Mouse (Mus musculus): ENCODE measurements around the gene Smyd3.

Smyd3 gene

DNA sequence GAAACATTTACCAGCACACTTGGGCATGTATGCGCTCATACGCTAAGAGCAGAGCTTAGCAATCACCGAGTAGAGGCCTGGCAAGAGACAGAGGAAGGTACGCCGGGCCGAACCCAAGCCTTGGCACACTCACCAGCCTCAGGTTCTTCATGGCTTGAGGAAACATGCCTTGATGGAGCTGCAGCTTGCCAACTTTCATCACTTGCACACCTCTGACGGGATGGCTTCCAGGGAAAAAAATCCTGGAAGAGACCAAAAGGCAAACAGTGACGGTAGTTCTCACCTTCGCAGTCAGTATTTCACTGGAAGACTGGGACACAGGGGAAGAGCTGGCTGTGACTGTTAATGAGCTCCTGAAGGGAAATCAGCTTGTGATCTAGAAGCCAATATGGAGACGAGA is 545.8 kb downstream of the Smyd3 start:
- in situ Hi-C loops (cut with MboI) = no loop called here

DNA sequence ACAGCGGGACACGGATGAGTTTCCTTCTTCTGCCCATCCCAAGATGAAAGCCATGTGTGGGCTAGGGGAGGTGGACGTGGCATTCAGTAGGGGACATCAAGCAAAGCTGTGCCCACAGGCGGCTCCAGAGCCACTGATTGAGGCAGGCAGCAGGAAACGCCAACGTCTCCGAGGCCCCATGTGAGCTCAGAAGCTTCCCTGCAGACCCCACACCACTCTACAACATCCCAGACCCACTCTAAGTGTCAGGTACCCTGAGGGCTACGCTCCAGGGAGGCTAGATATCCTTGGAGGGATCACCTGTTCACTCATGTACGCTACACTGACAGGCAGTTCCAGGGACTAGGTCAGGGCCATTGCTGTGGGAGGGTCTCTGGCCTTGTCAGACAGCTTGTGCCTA is 556.2 kb downstream of the Smyd3 start:
- in situ Hi-C loops (cut with MboI) = no loop called here

DNA sequence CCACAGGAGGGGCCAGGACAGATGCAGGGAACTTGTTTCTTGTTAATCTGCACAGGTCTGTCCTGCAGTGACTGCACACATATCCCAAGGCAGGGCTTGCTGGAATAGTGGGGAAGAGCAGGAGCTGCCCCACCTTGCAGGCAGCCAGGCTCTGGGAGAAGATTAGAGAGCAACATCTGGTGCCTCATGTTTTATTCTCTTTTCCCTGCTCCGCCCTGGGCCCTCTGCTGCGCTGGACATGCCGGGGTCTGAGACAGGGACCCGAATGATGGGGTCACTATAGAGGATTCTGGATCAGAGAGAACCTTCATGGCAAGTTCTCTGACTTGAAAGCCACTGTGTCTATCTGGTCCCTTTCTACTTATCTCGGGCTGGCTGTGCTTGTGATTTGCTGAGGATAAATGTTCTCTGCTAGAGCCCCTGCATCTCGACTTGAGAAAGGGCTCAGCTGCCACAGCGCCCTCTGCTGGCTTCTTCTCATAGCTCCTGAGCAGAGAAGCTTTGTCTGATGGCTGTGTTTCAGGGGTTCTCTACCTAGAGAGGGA is 557.8 kb downstream of the Smyd3 start:
- in situ Hi-C loops (cut with MboI) = no loop called here

DNA sequence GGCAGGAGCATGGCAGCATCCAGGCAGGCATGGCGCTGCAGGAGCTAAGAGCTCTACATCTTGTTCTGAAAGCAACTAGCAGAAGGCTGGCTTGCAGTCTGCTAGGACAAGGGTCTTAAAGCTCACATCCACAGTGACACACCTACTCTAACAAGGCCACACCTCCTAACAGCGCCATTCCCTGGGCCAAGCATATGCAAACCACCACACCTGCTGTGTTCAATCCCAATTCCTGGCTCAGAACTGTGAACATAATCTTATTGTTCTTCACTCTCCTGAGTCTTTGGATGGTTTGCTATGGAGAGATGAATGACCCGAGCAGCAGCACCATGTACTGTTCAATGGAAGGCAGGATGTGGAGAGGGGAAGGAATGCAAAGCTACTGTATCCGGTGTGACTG is 559.2 kb downstream of the Smyd3 start:
- in situ Hi-C loops (cut with MboI) = no loop called here

DNA sequence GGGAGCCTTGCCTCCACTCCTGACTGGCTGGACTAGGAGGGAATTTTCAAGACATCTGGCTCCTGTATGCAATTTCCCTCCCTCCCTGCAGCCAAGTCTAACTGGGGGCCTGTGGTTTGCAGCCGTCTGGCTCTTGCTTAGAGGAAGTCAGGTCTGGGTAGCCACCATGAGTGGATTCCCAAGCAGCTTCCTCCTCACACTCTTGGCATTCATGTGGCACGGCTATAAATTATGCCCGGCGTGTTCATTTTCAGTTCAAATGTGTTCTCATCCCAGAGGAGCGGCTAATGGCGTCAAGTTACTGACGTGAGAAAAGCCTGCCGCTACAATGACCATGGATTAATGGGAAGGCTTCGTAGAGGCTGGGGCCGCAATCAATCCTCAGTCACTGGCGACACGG is 564.9 kb downstream of the Smyd3 start:
- in situ Hi-C loops (cut with MboI) = no loop called here

DNA sequence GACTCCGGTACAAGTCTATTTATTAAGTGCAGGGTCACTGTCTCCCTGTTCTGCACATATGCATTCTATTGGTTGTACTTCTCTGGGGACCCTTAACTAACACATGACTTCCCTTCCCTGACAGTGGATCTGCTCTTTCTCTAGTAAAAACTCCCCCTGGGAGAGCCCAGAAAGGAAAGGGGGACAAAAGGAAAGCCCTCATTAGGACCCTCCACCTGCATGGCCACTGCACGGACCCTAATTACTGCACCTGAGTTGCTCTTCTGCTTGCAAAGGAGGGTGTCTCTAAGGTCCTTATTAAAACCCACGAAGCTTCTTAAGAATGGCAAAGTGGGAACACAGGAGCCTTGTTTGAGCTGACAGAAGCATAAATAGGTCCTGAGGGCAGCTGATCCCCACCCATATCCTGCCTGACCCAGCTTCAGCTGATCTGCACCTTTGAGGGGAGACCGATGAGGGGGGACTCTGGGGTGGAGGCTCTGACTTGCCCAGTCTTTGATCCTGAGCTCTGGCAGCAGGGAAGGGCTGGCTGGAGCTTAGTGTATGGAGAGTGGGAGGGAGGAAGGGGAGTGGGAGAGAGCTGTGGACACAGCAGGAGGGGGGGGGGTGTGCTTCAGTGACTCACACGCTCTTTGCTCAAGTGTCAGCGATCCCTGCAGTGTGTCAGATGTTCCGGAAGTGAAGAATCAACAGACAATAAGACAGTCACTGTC is 575.4 kb downstream of the Smyd3 start:
- in situ Hi-C loops (cut with MboI) = no loop called here

DNA sequence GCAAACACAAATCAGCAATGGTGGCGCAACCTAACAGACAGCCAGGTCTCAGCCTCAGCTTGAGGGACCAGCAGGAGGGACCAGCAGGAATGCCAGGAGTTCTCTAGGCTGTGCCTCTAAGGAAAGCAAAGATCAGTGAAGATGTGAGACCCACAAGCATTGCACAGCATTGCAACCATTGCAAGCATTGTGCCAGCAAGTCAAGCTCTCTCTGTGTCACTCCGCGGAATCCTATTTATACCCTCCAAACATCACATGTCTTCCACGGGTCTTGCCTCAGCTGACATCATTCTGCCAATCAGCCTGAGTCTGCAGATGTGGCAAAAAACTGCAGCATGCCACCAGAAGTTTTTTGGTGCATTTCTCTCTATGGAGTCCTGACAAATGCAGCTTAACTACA is 577.5 kb downstream of the Smyd3 start:
- in situ Hi-C loops (cut with MboI) = no loop called here

DNA sequence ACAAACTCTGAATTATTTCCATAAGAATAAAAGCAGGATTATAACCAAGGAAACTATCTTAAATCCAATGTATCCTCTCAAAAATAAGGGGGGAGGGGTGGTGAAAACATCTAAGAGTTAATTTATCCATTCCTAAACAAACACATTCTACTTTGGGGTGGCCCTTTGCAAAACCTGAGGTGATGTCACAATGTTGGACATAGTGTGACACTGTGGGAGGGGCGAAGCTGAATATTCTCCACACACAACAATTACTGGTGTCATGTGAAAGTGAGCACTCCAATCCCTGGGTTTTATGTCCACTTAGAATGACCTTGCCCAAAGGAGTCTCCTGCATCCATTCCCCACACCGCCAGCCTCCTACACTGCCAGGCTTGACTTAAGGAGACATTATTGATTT is 580.9 kb downstream of the Smyd3 start:
- in situ Hi-C loops (cut with MboI) = no loop called here

DNA sequence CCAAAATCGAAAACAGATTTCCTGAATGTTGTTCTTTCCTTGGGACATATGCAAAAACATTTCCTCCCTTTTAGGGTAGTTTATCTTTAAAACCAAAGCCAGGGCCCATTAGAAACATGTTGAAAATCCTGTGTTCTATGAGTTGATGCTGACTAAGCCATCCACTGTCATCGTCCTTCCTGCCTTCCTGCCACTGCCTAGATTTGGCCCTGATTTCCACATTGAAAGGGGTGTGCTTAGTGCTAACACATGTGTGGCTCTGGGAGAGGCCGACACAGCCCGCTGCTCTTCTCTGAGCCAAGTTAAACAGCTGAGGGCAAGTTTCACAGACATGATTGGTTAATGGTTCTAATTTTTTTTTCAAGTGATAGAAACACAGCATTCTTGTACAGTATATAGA is 581.4 kb downstream of the Smyd3 start:
- in situ Hi-C loops (cut with MboI) = no loop called here

DNA sequence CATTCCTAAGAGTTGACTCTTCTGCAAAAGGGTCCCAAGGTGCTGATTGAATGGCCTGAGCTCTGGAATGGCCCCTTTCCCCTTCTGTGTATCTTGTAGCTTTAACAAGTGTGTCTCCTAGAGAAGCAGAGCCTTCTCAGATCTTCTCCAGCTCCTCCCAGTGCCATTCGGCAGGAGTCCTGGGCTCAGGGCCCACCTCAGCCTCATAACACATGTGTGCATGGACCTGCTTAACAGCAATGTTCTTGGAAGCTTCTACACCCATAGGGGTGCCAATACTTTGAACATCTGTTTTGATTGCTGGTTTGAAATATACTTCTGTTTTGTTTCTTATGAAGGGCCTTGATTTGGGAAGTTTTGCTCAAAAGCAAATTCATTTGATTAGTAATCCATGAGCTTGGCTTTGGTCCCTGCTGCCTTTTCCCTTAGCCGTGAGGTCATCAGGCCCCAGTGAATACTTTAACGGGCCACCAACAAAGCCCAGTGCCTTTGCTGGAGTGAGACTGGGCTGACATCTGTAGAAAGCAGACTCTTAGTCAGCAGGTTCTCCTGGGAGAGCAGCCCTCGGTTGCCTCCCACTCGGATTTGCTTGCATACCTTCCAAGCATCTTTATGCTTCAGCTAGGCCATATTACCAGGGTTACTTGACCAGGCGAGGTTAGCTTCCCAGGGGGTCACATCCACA is 583.7 kb downstream of the Smyd3 start:
- in situ Hi-C loops (cut with MboI) = no loop called here

DNA sequence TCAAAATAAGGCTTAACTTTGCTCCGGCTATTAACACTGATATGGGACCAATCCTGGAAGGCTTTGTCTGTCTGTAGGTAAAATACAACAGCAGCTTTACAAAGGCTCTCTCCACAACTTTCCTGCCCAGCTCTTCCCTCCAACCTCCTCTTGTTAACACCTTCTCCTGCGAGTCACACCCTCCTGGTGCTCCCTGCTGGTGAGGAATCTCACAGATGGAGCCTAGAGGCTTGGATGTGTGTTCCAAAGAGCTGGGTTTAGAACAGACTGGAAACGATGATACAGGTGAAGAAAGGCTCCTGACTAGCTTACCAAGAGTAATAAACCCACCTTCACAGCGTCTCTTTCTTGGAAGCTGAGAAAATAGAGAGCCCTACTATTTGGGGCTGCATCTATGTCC is 588.3 kb downstream of the Smyd3 start:
- in situ Hi-C loops (cut with MboI) = no loop called here

DNA sequence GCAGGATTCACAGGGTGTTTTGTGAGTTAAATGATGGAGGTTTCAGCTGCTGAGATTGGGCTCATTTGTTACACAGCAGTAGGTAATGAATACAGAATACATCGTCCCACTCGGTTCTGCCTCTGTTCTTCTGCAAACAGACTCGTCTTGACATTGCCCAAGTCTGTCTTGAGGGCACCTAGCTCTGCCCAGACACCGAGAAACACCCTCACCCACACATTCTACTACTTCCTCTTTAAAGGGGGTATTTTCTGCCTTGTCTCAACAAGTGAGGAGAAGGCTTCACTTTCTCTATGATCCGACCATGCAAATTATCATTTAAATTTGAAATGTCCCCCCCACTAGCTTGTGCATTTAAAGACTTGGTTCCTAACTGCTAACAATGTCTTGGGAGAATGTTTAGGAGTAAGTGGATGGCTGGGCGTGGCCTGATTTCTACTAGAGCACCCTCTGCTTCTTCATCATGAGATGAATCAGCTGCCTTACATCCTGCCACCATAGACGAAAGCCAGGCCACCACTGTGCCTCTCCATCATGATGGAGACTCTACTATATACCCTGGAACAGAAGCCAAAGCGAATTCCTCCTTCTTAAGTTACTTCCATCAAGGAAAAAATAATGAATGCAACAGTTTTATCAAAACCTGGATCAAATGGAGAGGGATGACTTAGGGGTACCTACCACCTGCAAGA is 593.2 kb downstream of the Smyd3 start:
- in situ Hi-C loops (cut with MboI) = no loop called here

DNA sequence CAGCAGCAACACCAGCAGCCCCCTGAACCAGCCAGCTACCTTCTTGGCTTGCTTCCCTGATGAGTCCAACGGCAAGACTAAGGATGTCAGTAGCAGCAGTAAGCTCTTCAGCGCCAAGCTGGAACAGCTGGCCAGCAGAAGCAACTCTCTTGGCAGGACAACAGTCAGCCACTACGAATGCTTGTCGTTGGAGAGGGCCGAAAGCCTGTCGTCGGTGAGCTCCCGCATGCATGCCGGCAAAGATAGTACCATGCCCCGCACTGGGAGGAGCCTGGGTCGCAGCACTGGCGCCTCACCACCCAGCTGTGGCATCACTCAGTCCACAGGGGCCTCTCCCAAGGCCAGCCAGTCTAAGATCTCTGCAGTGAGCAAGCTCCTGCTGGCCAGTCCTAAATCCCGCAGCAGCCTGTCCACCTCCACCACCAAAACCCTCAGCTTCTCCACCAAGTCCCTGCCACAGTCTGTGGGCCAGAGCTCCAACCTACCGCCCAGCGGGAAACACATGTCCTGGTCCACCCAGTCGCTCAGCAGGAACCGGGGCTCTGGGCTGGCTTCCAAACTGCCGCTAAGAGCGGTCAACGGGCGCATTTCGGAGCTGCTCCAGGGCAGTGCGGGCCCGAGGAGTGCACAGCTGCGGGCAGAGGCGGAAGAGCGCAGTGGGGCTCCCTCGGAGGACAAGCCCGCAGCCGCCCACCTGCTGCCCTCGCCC is 600.5 kb downstream of the Smyd3 start:
- in situ Hi-C loops (cut with MboI) = no loop called here

DNA sequence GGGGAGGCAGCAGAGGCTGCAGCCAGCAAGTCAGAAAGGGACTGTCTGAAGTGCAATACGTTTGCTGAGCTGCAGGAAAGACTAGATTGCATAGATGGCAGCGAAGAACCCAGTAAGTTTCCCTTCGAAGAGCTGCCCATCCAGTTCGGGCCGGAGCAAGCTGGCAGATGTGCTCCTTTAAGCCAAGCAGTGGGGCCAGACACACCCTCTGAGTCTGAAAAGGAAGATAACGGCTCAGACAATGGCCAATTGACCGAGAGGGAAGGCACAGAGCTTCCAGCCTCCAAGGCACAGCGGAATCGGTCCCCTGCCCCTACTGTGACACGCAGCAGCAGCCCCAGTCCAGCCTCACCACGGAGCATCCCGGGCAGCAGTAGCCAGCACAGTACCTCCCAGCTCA is 602.8 kb downstream of the Smyd3 start:
- in situ Hi-C loops (cut with MboI) = no loop called here

DNA sequence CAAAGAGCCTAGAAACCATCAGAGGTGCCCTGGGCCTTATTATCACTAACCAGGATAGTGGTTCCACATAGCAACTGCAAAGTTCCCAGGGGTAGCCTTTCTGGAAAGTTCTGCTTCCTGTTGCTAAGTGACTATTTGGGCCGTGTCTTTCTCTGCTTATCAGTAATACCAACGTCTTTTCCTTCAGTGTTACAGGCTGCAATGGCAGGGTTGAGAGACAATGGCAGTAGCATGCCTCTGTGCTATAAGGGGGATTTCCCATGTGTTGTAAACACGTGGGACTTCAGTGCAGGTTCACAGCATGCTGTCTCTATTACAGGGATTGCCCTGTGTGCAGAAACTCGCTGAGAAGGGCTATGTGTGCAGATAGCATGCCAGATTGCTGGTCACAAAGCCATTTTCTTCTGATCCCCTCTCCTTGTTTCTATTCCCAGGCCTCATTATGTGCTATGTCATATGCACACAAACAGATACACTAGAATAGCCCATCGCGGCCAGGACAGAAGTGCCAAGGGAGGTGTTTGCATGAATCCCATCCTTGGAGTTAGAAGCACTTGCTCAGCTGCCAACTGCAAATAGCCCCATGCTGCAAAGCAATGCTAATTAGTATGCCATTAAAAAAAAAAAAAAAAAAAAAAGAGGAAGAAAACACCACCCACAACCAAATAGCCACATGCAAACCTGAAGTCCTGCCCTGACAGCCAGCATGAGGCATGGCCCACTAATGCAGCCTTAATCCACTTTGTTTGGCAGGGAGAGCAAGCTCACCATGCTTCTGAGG is 604.7 kb downstream of the Smyd3 start:
- in situ Hi-C loops (cut with MboI) = no loop called here

DNA sequence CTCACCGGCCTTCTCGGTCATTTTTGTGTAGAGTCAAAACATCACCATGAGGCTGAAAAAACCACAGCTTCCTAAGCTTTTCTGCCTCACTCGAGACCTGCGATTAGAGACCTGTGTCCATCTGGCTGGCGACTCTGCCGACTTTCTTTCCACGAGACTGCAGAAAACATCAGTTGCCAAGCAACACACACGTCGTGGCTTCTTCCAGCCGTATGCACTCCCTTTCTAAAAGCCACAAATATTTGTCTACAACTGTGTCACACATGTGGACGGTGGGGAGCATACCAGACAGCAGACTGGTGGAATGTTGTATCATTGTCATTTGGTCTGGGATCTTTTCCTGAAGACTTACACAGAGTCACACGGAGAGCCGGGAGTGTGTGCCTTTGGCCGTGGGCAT is 606.9 kb downstream of the Smyd3 start:
- in situ Hi-C loops (cut with MboI) = no loop called here
